Mouse (Mus musculus) monocyte, adult 5-6 weeks (primary cell): ENCODE data around the gene Ogfrl1. TPM values are rescaled to one million over a fixed set of nuclear protein-coding genes. Genes with fewer than 3 reads are reported as not detected.
"Not testable (repeated sequence)": the region's sequence is repeated elsewhere in the genome, so short reads cannot be mapped to it uniquely, and the experiment has no call there.

ENCODE experiments used
- ATAC-seq: fragments of 153-309, 156-312 bp; replicated peaks from 2 replicates; pipeline ENCODE4 v1.8.0; 2017; ENCODE audit warnings: mild to moderate bottlenecking; ENCODE audit not compliant: low TSS enrichment, insufficient number of reproducible peaks, severe bottlenecking, poor library complexity, low FRiP score
- total RNA-seq: library from RNA; stranded (forward); fragments of 200-1000, 200-491, 200-594 nt; gene quantifications from 3 replicates; pipeline ENCODE4 v1.2.3, GENCODE M21; 2017

Ogfrl1 gene
- 37.1 to 61.9 TPM (median 56.3 TPM) in 3 replicates for total RNA-seq

GRCm38 (mm10) chr1:23397623-23398022 lies at the start of gene Ogfrl1:
Gene Ogfrl1, minus strand, starts transcription at chr1:23397772.
- no peak for ATAC-seq

DNA sequence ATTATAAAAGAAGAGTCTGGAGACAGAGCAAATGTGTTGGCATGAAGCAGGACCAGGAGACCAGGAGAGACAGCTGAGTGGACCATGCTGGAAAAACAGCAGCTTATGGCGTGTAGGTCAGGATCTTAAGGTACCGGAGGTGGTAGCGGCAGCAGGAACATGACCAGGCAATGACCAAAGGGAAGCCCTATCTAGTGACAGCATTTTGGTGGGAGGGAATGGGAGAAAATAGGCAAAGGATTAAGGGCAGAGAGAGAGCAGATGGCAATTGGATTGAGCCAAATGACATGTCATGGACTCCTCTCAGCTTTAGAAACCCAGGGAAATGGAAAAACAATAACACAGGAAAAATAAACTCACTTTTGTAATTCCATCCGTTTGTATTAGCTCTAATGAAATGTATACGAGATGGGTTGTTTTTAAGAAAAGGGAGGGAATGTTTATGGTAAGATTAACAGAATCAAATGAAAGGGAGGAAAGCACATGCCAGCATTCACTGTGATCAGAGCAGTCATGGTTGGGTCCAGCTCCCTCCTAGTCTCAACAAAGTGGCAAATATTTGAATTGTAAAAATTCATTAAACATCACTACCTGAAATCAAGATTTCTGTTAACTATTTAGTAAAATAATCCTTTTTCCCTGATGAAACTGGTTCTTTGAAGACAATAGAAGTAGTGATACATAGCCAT lies 48.3 kb upstream of the Ogfrl1 start:
- no peak for ATAC-seq

- ATAC-seq = peak; percentile 99
These were observed 36.0 kb upstream of the Ogfrl1 start for GRCm38 (mm10) chr1:23433612-23434011.

DNA sequence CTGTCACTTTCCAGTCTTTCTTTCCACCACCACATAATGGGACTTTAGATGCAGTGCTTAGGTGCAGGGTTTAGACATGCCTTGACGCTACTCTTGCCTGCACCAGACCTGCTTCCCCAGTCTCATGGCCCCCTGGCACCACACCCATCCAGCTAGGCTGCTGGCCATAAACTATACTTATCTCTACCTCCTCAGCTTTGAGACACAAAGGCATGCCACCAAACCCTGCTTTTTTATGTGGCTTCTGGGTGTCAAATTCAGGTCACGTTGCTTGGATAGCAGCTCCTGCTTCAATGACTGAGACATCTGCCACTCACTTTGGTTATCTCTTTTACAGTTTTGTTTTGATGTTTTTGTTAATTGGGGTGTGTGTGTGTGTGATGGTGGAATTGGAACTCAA lies 28.9 kb upstream of the Ogfrl1 start:
- ATAC-seq = no peak

GRCm38 (mm10) chr1:23418941-23419340 lies 21.4 kb upstream of the Ogfrl1 start:
- 0 out of 2 replicates have a peak, but pooled peaks have one; percentile 43 for ATAC-seq

DNA sequence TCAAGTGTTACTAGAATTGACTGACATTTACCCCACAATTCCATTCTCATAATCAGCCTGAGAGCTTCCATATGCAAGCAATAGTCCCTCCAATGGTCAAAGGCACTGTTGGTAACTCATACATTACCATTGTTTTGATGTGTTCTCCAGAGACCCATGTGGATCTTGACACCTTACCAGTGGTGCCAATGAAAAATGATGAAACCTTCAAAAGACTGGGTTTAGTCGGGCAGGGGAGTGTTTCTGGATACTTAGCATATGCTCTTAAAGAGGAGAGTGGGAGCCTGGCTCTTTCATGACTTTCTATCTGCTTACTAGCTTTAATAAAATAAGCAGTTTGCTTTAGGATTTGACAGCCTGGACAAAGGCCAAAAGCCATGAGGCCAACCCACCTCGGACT lies 20.5 kb upstream of the Ogfrl1 start:
- ATAC-seq = no peak

GRCm38 (mm10) chr1:23417562-23417961 lies 20.0 kb upstream of the Ogfrl1 start:
- no peak for ATAC-seq

GRCm38 (mm10) chr1:23411533-23411932 lies 14.0 kb upstream of the Ogfrl1 start:
- no peak for ATAC-seq

GRCm38 (mm10) chr1:23409960-23410359 lies 12.4 kb upstream of the Ogfrl1 start:
- ATAC-seq = no peak

GRCm38 (mm10) chr1:23402401-23402800 lies 4.8 kb upstream of the Ogfrl1 start:
- ATAC-seq = no peak

DNA sequence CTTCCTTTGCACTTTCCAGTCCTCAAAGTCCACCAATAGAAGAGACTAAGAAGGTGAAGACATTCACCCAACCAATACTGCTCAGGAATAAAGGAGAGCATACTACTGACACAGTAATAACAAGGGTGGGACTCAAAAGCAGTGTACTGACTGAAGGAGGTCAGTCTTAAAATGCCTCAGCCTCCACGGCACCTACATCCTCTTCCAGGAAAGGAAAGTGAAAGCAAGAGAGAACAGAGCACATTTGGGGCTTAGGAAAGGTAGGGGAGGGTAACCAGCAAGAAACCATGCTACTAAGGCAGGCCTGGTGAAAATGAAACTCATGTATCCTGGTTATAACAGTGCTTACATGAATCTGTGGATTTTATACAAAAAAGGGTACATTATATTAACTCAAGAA lies 2.0 kb upstream of the Ogfrl1 start:
- ATAC-seq = peak; percentile 76

- ATAC-seq = not testable (repeated sequence)
These were observed 3.2 kb downstream of the Ogfrl1 start for GRCm38 (mm10) chr1:23394356-23394755.

DNA sequence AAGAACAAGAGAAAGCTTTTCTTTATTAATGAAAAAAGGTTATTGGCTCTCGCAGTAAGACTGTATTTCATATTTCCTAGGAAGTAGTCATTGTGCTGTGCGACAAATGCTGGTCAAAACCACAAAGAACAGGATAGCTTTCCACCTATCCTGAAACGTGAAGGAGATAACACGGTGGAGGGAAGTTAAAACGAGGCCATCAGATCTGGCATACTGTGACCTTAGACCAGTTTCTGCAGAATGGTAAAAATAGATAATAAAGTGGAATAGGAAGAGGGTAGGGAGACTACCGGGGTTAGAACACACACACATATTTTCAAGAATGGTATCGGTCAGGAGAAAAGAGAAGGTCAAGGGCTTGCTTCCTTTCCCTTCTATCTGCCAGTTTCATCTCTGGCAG lies 5.8 kb downstream of the Ogfrl1 start:
- ATAC-seq = no peak

GRCm38 (mm10) chr1:23384326-23384725 lies 13.2 kb downstream of the Ogfrl1 start:
- ATAC-seq = no peak

DNA sequence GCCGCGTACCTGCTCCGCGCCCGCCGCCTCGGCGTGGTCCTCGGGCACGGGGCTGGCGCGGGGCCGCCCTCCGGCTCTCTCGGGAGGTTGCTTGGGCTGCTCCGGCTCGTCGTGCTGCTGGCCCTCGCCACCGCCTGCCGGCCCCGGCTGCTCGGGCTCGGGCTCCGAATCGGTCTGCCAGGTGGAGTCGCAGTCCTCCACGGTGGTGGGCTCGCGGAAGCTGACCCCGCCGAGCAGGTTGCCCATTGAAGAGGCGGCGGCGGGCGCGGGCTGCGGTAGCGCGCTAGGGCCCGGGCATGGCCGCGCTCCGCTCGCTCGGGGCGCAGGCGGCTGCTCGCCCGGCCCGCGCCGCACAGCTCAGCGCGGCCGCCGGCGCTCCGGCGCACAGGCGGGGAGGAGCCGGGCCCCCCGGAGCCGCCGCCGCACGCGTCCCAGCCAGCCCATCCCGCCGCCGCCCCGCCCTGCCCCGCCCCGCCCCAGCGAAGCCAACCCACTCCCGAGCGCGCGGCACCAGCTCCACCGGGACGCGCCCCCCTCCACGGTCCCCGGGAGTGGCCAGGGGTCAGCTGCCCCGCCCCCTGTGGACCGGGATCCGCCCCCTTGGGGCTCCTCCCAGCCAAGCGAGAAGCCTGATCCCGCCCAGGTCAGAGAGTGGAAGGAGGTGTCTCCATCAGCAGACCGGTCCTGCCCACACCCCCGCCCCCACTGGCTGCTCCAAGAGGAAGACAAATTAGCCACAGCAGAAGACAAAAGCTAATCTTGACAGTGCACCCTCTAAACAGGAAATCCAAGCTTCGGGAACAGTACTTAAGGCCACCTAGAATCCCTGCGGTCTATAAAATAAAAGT lies 14.5 kb downstream of the Ogfrl1 start:
- peak; percentile 93 for ATAC-seq

GRCm38 (mm10) chr1:23382461-23382805 lies 15.1 kb downstream of the Ogfrl1 start:
- no peak for ATAC-seq

- ATAC-seq = no peak
These were observed 15.5 kb downstream of the Ogfrl1 start for GRCm38 (mm10) chr1:23382037-23382436.

DNA sequence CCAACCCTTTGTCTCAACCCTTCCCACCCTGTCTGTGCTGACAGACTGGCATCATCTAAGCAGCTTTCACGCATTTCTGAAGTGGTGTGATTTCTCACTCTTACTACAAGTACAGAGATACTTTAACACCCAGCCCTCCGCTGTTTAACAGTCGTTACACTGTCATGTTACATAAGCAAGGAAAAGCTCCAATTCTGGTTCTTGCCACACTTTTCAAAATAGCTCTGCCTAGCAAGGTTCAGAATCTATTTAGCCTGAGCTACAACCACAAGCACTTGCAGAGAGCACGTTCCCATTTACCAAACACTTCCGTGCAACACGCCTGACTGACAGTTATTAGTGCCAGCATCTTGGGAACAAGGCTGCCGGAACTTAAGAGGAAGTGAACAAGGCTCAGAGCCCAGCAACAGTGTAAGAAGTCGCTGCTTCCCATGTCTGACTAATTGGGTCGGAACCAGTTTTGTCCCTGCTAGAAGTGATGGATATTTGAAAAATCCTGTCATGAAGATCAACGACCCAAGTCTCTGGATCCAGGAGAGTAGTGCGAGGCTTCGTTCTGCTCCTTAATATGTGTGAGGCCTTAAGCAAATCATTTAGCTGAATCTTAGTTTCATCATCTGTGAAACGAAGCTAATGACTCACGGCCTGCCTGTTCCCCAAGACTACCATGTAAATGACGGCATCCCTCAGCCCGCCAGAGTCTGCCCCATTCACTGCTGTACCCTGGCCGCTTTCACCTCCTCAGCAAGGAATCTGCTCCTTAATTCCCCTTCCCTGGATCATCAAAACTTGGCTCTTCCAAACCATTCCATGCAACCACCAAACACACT lies 17.4 kb downstream of the Ogfrl1 start:
- peak; percentile 59 for ATAC-seq

DNA sequence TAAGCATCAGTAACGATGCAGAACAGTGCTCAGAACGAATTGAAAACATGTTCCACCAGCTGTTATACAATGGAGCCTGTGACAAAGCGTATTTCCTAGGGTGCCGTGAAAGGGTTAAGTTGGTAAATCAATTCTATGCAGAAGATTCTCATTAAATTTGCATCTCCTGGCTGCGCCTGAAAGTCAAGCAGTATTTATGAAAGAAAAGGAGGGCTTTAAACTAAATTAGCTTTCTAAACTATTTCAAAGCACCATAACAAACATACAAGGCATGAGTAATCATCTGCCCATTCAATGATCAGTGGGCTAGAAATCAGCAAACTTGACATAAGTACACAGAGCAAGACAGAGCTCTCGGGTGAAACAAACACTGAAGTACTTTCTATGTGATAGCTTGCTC lies 18.3 kb downstream of the Ogfrl1 start:
- ATAC-seq = no peak
